Mouse (Mus musculus) mature B cell (primary cell): ENCODE data around the gene Olfr13.
"Not testable (repeated sequence)": the region's sequence is repeated elsewhere in the genome, so short reads cannot be mapped to it uniquely, and the experiment has no call there.

Experiments used
- in situ Hi-C: fragments of 300-500 bp; cut with MboI; formaldehyde crosslinking; loops from 2 replicates; pipeline ENCODE4 v1.14.3; 2019

Gene Olfr13

GRCm38 (mm10) chr6:43171840-43172239 is at the start of gene Olfr13:
Gene Olfr13 (plus strand): TSS chr6:43172140.
- in situ Hi-C loops, result no loop called here

GRCm38 (mm10) chr6:43146267-43146666 is 25.7 kb upstream of the Olfr13 start, which contains the start of gene Olfr237-ps1:
Gene Olfr237-ps1 (plus strand): TSS chr6:43146567.
- in situ Hi-C loops, result not testable (repeated sequence)

GRCm38 (mm10) chr6:43159502-43159901 is 12.4 kb upstream of the Olfr13 start:
- in situ Hi-C loops, result no loop called here

- in situ Hi-C loops, result no loop called here
Measured at GRCm38 (mm10) chr6:43162982-43163381, 9.0 kb upstream of the Olfr13 start, which contains the start of gene Olfr437. Gene Olfr437 (plus strand): TSS chr6:43163282.

- in situ Hi-C loops, result no loop called here
Measured at GRCm38 (mm10) chr6:43167246-43167645, 4.7 kb upstream of the Olfr13 start.

GRCm38 (mm10) chr6:43178129-43178528 is 6.2 kb downstream of the Olfr13 start:
- in situ Hi-C loops, result no loop called here

GRCm38 (mm10) chr6:43178584-43179501 is 6.9 kb downstream of the Olfr13 start:
- in situ Hi-C loops, result no loop called here

- in situ Hi-C loops, result no loop called here
Measured at GRCm38 (mm10) chr6:43190986-43191385, 19.0 kb downstream of the Olfr13 start.

GRCm38 (mm10) chr6:43196781-43197180 is 24.8 kb downstream of the Olfr13 start, which contains the start of gene Olfr435:
Gene Olfr435 (plus strand): TSS chr6:43197146.
- in situ Hi-C loops, result no loop called here

- in situ Hi-C loops, result no loop called here
Measured at GRCm38 (mm10) chr6:43198094-43198493, 26.2 kb downstream of the Olfr13 start.

GRCm38 (mm10) chr6:43202786-43203185 is 30.8 kb downstream of the Olfr13 start:
- in situ Hi-C loops, result no loop called here

GRCm38 (mm10) chr6:43205355-43205754 is 33.4 kb downstream of the Olfr13 start:
- in situ Hi-C loops, result no loop called here

- in situ Hi-C loops, result not testable (repeated sequence)
Measured at GRCm38 (mm10) chr6:43212873-43213272, 40.9 kb downstream of the Olfr13 start, which contains the start of gene Olfr434. Gene Olfr434 (plus strand): TSS chr6:43213021.
